ENCODE assay signal across 18 mouse cellular contexts in genomic region chr2:146493354-146493946, GRCm38 (mm10).
"Had no signal": no experiment of that assay in that cellular context is flagged by ENCODE, and none has a peak within 500 bp of the region (broad histone marks: within the 10 kb centered on the region; RNA-seq: fewer than 3 reads in every experiment).

No protein-coding gene starts in this region.

- H3K9me3 ChIP-seq: lung, embryonic 15.5 days; midbrain, embryonic 10.5 days; midbrain, embryonic 13.5 days; neural tube, embryonic 13.5 days had no signal

- H3K4me1 ChIP-seq: lung, embryonic 15.5 days; midbrain, embryonic 13.5 days; neural tube, embryonic 13.5 days had no signal

- H3K27ac ChIP-seq: kidney, postnatal 0 days; layer of hippocampus, adult 2 months; liver, embryonic 14.5 days; lung, embryonic 15.5 days; midbrain, embryonic 10.5 days; midbrain, embryonic 13.5 days; neural tube, embryonic 13.5 days had no signal

- H3K4me2 ChIP-seq: lung, embryonic 15.5 days; midbrain, embryonic 13.5 days; neural tube, embryonic 13.5 days had no signal

- H3K4me3 ChIP-seq: layer of hippocampus, adult 2 months; lung, embryonic 15.5 days; midbrain, embryonic 10.5 days; midbrain, embryonic 13.5 days; myocyte; neural tube, embryonic 13.5 days had no signal

- H3K9ac ChIP-seq: liver, embryonic 14.5 days; lung, embryonic 15.5 days; midbrain, embryonic 13.5 days; neural tube, embryonic 13.5 days had no signal

- H3K27me3 ChIP-seq: lung, embryonic 15.5 days; midbrain, embryonic 13.5 days; neural tube, embryonic 13.5 days had no signal

- H3K36me3 ChIP-seq: lung, embryonic 15.5 days; midbrain, embryonic 13.5 days; neural tube, embryonic 13.5 days had no signal

- DNase-seq: kidney, adult 2 months; kidney, postnatal 25 days; layer of hippocampus, adult 9-11 months; lung, adult 18-20 months; lung, postnatal 10 days; lung, postnatal 36 days; retina, postnatal 1 day; right cerebral cortex, postnatal 25 days; thymus, postnatal 25 days had no signal

- ATAC-seq: midbrain, embryonic 13.5 days; midbrain, embryonic 16.5 days had no signal
